Mouse (Mus musculus) heart, adult 9 months (tissue): ENCODE measurements around the gene Prkcz.
"Not testable (repeated sequence)": the region's sequence is repeated elsewhere in the genome, so short reads cannot be mapped to it uniquely, and the experiment has no call there.

Experiments used
- DNase-seq, 2 experiments: peaks; one replicate each; pipeline ENCODE4 v3.0.0; 2022; ENCODE audit warnings: low spot score in 2 of 2

The Prkcz gene

GRCm38 (mm10) chr4:155283001-155283503 is 78.1 kb downstream of the Prkcz start:
- peak; percentile 12 to 53 for DNase-seq

GRCm38 (mm10) chr4:155282231-155282630 is 78.9 kb downstream of the Prkcz start:
- DNase-seq: no peak

- DNase-seq: no peak
Observed at GRCm38 (mm10) chr4:155281652-155282051, 79.5 kb downstream of the Prkcz start.

GRCm38 (mm10) chr4:155281227-155281626 is 79.9 kb downstream of the Prkcz start:
- DNase-seq: no peak

- DNase-seq: no peak
Observed at GRCm38 (mm10) chr4:155280768-155281121, 80.4 kb downstream of the Prkcz start.

- DNase-seq: no peak
Observed at GRCm38 (mm10) chr4:155279926-155280767, 81.0 kb downstream of the Prkcz start.

GRCm38 (mm10) chr4:155279054-155279453 is 82.1 kb downstream of the Prkcz start:
- DNase-seq: no peak

- DNase-seq: no peak
Observed at GRCm38 (mm10) chr4:155277963-155278362, 83.2 kb downstream of the Prkcz start.

- DNase-seq: no peak
Observed at GRCm38 (mm10) chr4:155274851-155275250, 86.3 kb downstream of the Prkcz start.

GRCm38 (mm10) chr4:155274451-155274850 is 86.7 kb downstream of the Prkcz start:
- DNase-seq: no peak

GRCm38 (mm10) chr4:155268382-155268781 is 92.8 kb downstream of the Prkcz start:
- DNase-seq: peak; percentile 47 to 56

GRCm38 (mm10) chr4:155267639-155268175 is 93.5 kb downstream of the Prkcz start:
- DNase-seq: peak; percentile 12 to 34

- DNase-seq: no peak
Observed at GRCm38 (mm10) chr4:155267047-155267543, 94.1 kb downstream of the Prkcz start.

GRCm38 (mm10) chr4:155264521-155265321 is 96.4 kb downstream of the Prkcz start:
- no peak for DNase-seq

- no peak for DNase-seq
Observed at GRCm38 (mm10) chr4:155252253-155252652, 108.9 kb downstream of the Prkcz start.

- DNase-seq: no peak
Observed at GRCm38 (mm10) chr4:155251147-155251546, 110.0 kb downstream of the Prkcz start.

GRCm38 (mm10) chr4:155250361-155251117 is 110.6 kb downstream of the Prkcz start:
- DNase-seq: peak in 1 of 2 experiments; percentile 50

- peak; percentile 91 to 94 for DNase-seq
Observed at GRCm38 (mm10) chr4:155249648-155250351, 111.4 kb downstream of the Prkcz start, which contains the start of gene Faap20. TSS of gene Faap20 (plus strand) at chr4:155249802.

GRCm38 (mm10) chr4:155249257-155249647 is 111.9 kb downstream of the Prkcz start:
- peak; percentile 91 to 96 for DNase-seq

- DNase-seq: not testable (repeated sequence)
Observed at GRCm38 (mm10) chr4:155248054-155248453, 113.1 kb downstream of the Prkcz start.

GRCm38 (mm10) chr4:155246691-155247105 is 114.5 kb downstream of the Prkcz start:
- DNase-seq: no peak
